Mouse (Mus musculus) stomach, embryonic 14.5 days (tissue): ENCODE results near the gene Caml. TPM values are rescaled to one million over a fixed set of nuclear protein-coding genes. Genes with fewer than 3 reads are reported as not detected.
"Not testable (repeated sequence)": the region's sequence is repeated elsewhere in the genome, so short reads cannot be mapped to it uniquely, and the experiment has no call there.

Experiments used
- ATAC-seq: fragments of 200-750 bp; cut with Nextera tagmentation; 2 replicates; pipeline ENCODE4 v1.8.0; 2017; ENCODE audit warnings: low read depth, moderate TSS enrichment; ENCODE audit not compliant: insufficient number of reproducible peaks, insufficient read depth, low FRiP score
- H3K27ac ChIP-seq: fragments of 300-500 bp; sonication (generic); 2 replicates; pipeline ENCODE4 v1.5.1; 2014; ENCODE audit warnings: mild to moderate bottlenecking, low read length, moderate library complexity, mixed read lengths
- H3K27me3 ChIP-seq: fragments of 300-500 bp; sonication (generic); 2 replicates; pipeline ENCODE4 v1.6.1; 2014; ENCODE audit warnings: low read length, control low read depth, mixed read lengths; ENCODE audit not compliant: control insufficient read depth, insufficient read depth
- H3K36me3 ChIP-seq: fragments of 300-500 bp; sonication (generic); 2 replicates; pipeline ENCODE4 v1.6.1; 2014; ENCODE audit warnings: mild to moderate bottlenecking, control low read depth, low read length, moderate library complexity, mixed read lengths; ENCODE audit not compliant: control insufficient read depth, insufficient read depth
- H3K4me1 ChIP-seq: fragments of 300-500 bp; sonication (generic); 2 replicates; pipeline ENCODE4 v1.6.1; 2014; ENCODE audit warnings: low read length, control low read depth, mixed read lengths; ENCODE audit not compliant: control insufficient read depth, insufficient read depth
- H3K4me2 ChIP-seq: fragments of 300-500 bp; sonication (generic); replicated peaks from 2 replicates; pipeline ENCODE4 v1.6.1; 2014; ENCODE audit warnings: low read depth, low read length, control low read depth
- H3K4me3 ChIP-seq: fragments of 300-500 bp; sonication (generic); 2 replicates; pipeline ENCODE4 v1.5.1; 2014; ENCODE audit warnings: low read depth, low read length, control low read depth
- H3K9ac ChIP-seq: fragments of 300-500 bp; sonication (generic); replicated peaks from 2 replicates; pipeline ENCODE4 v1.6.1; 2014; ENCODE audit warnings: low read depth, mild to moderate bottlenecking, control low read depth, low read length, moderate library complexity, mixed read lengths
- H3K9me3 ChIP-seq: fragments of 300-500 bp; sonication (generic); 2 replicates; pipeline ENCODE4 v1.6.1; 2016; ENCODE audit warnings: low read depth, low read length, control low read depth; ENCODE audit not compliant: control insufficient read depth
- WGBS: fragments of 180-500 bp; shearing (Covaris S2); extraction: QIAGEN DNeasy Blood & Tissue Kit; methylation state at CpG from one replicate; pipeline ENCODE4 v1.1.7; 2014; 5-methylcytosine and 5-hydroxymethylcytosine counted together
- polyA plus RNA-seq: library from polyadenylated mRNA; unstranded; fragments of >200 nt; fragmentation: Nextera tagmentation; extraction: Ambion mirVana; gene quantifications from 2 replicates; pipeline ENCODE4 v1.2.1, GENCODE M21; 2014

Gene Caml
- polyA plus RNA-seq, 1 experiment from 2014 or later, result 58.0 TPM

GRCm38 (mm10) chr13:55636185-55636983 lies 13.6 kb downstream of the Caml start:
- H3K27ac ChIP-seq, result no peak overlapping the region
- H3K36me3 ChIP-seq, result peaks cover 41% of the 10 kb centered on the region
- H3K4me1 ChIP-seq, result 0 out of 2 replicates have a peak, but pooled peaks cover 6% of the 10 kb centered on the region
- 89% methylated on average over 14 of the region's 14 CpGs for WGBS
- no peaks in the 10 kb centered on the region for H3K27me3 ChIP-seq
- no peaks in the 10 kb centered on the region for H3K9me3 ChIP-seq
- H3K4me2 ChIP-seq, result peak overlapping the region; percentile 79; the same call in 1 of the 2 replicates
- no peak for ATAC-seq
- no peak overlapping the region; the same call in 1 of the 2 replicates for H3K4me3 ChIP-seq
- no peak overlapping the region for H3K9ac ChIP-seq

GRCm38 (mm10) chr13:55640480-55640879 lies 17.7 kb downstream of the Caml start:
- not testable (repeated sequence) for H3K4me1 ChIP-seq, H3K27me3 ChIP-seq, H3K9ac ChIP-seq, ATAC-seq, H3K4me2 ChIP-seq, H3K9me3 ChIP-seq, H3K4me3 ChIP-seq, H3K27ac ChIP-seq
- WGBS, result 49% methylated on average over 8 of the region's 8 CpGs
- peaks cover 43% of the 10 kb centered on the region for H3K36me3 ChIP-seq

GRCm38 (mm10) chr13:55644525-55644924 lies 21.7 kb downstream of the Caml start:
- 92% methylated on average over 2 of the region's 2 CpGs for WGBS
- Histone ChIP-seq H3K4me1 (no peaks in the 10 kb centered on the region), H3K27me3 (no peaks in the 10 kb centered on the region), H3K36me3 (peaks cover 63% of the 10 kb centered on the region), H3K27ac (no peak overlapping the region), H3K9me3 (no peaks in the 10 kb centered on the region), H3K9ac (no peak overlapping the region), H3K4me3 (no peak overlapping the region), H3K4me2 (no peak overlapping the region)
- ATAC-seq, result no peak

GRCm38 (mm10) chr13:55650098-55650497 lies 27.3 kb downstream of the Caml start:
- Histone ChIP-seq H3K27me3 (no peaks in the 10 kb centered on the region), H3K36me3 (peaks cover 91% of the 10 kb centered on the region), H3K4me2 (no peak overlapping the region), H3K4me3 (no peak overlapping the region), H3K27ac (no peak overlapping the region), H3K9me3 (no peaks in the 10 kb centered on the region), H3K9ac (no peak overlapping the region), H3K4me1 (no peaks in the 10 kb centered on the region)
- WGBS, result 89% methylated on average over 12 of the region's 12 CpGs
- no peak for ATAC-seq

- Histone ChIP-seq H3K4me1 (no peaks in the 10 kb centered on the region), H3K9me3 (no peaks in the 10 kb centered on the region), H3K27ac (no peak overlapping the region), H3K36me3 (peaks cover 91% of the 10 kb centered on the region), H3K4me3 (no peak overlapping the region), H3K9ac (no peak overlapping the region), H3K27me3 (no peaks in the 10 kb centered on the region), H3K4me2 (no peak overlapping the region)
- ATAC-seq, result no peak
- WGBS, result 93% methylated on average over 6 of the region's 6 CpGs
Measured at GRCm38 (mm10) chr13:55650980-55651379, 28.2 kb downstream of the Caml start.

GRCm38 (mm10) chr13:55668550-55668949 lies 45.7 kb downstream of the Caml start:
- Histone ChIP-seq H3K4me2 (no peak overlapping the region), H3K27ac (no peak overlapping the region), H3K36me3 (peaks cover 79% of the 10 kb centered on the region), H3K9me3 (peaks cover 4% of the 10 kb centered on the region; the same call in 1 of the 2 replicates), H3K4me3 (no peak overlapping the region), H3K9ac (no peak overlapping the region), H3K4me1 (no peaks in the 10 kb centered on the region), H3K27me3 (no peaks in the 10 kb centered on the region)
- 73% methylated on average over 6 of the region's 6 CpGs for WGBS
- ATAC-seq, result no peak

GRCm38 (mm10) chr13:55672711-55673110 lies 49.9 kb downstream of the Caml start:
- no peak overlapping the region for H3K4me3 ChIP-seq
- peaks cover 76% of the 10 kb centered on the region for H3K36me3 ChIP-seq
- H3K9ac ChIP-seq, result no peak overlapping the region
- ATAC-seq, result no peak
- WGBS, result 92% methylated on average over 6 of the region's 6 CpGs
- no peak overlapping the region for H3K4me2 ChIP-seq
- peaks cover 4% of the 10 kb centered on the region; the same call in 1 of the 2 replicates for H3K9me3 ChIP-seq
- no peaks in the 10 kb centered on the region for H3K4me1 ChIP-seq
- no peak overlapping the region for H3K27ac ChIP-seq
- no peaks in the 10 kb centered on the region for H3K27me3 ChIP-seq

GRCm38 (mm10) chr13:55677364-55677763 lies 54.6 kb downstream of the Caml start:
- Histone ChIP-seq H3K9ac (no peak overlapping the region), H3K4me1 (no peaks in the 10 kb centered on the region), H3K4me3 (no peak overlapping the region), H3K36me3 (peaks cover 60% of the 10 kb centered on the region), H3K9me3 (no peaks in the 10 kb centered on the region), H3K4me2 (no peak overlapping the region), H3K27me3 (no peaks in the 10 kb centered on the region), H3K27ac (no peak overlapping the region)
- 68% methylated on average over 8 of the region's 8 CpGs for WGBS
- ATAC-seq, result no peak
